Mouse (Mus musculus) limb, embryonic 12.5 days (tissue): ENCODE measurements at regions not wholly inside any gene's neighbourhood (a gene's known extent, or its start where the extent isn't known, plus 50 kb on each side); places are given as distances from the start of the nearest gene placed in this dataset.
A peak's percentile ranks its signal among the peaks of the same experiment; 100 is the strongest.
"Not testable (repeated sequence)": the region's sequence is repeated elsewhere in the genome, so short reads cannot be mapped to it uniquely, and the experiment has no call there.

Experiments
- ATAC-seq: fragments of 200-750 bp; cut with Nextera tagmentation; 2 replicates; pipeline ENCODE4 v1.8.0; 2017; ENCODE audit warnings: low read depth, moderate TSS enrichment; ENCODE audit not compliant: insufficient number of reproducible peaks, insufficient read depth, low FRiP score, low TSS enrichment
- H3K27ac ChIP-seq: fragments of 300-500 bp; sonication (generic); 2 replicates; pipeline ENCODE4 v1.5.1; 2016; ENCODE audit warnings: mild to moderate bottlenecking, moderate library complexity
- H3K27me3 ChIP-seq: fragments of 300-500 bp; sonication (generic); 2 replicates; pipeline ENCODE4 v1.6.1; 2016; ENCODE audit warnings: mild to moderate bottlenecking, moderate library complexity
- H3K36me3 ChIP-seq: fragments of 300-500 bp; sonication (generic); 2 replicates; pipeline ENCODE4 v1.6.1; 2016; ENCODE audit warnings: mild to moderate bottlenecking, moderate library complexity
- H3K4me1 ChIP-seq: fragments of 300-500 bp; sonication (generic); replicated peaks from 2 replicates; pipeline ENCODE4 v1.6.1; 2016
- H3K4me2 ChIP-seq: fragments of 300-500 bp; sonication (generic); 2 replicates; pipeline ENCODE4 v1.6.1; 2016; ENCODE audit warnings: mild to moderate bottlenecking, moderate library complexity
- H3K4me3 ChIP-seq: fragments of 300-500 bp; sonication (generic); replicated peaks from 2 replicates; pipeline ENCODE4 v1.5.1; 2016; ENCODE audit warnings: mild to moderate bottlenecking
- H3K9ac ChIP-seq: fragments of 300-500 bp; sonication (generic); replicated peaks from 2 replicates; pipeline ENCODE4 v1.6.1; 2016; ENCODE audit warnings: mild to moderate bottlenecking, moderate library complexity
- H3K9me3 ChIP-seq: fragments of 300-500 bp; sonication (generic); 2 replicates; pipeline ENCODE4 v1.6.1; 2016; ENCODE audit warnings: mild to moderate bottlenecking, moderate library complexity
- WGBS: fragments of 180-500 bp; shearing (Covaris S2); methylation state at CpG from one replicate; pipeline ENCODE4 v1.1.7; 2016; 5-methylcytosine and 5-hydroxymethylcytosine counted together

- H3K4me1 ChIP-seq: no peaks in the 10 kb centered on the region
- no peak overlapping the region for H3K4me2 ChIP-seq
- no peaks in the 10 kb centered on the region for H3K9me3 ChIP-seq
- WGBS: 65% methylated on average over 7 of the region's 7 CpGs
- H3K36me3 ChIP-seq: no peaks in the 10 kb centered on the region
- no peak overlapping the region for H3K9ac ChIP-seq
- H3K27ac ChIP-seq: no peak overlapping the region
- no peaks in the 10 kb centered on the region for H3K27me3 ChIP-seq
- no peak for ATAC-seq
- no peak overlapping the region for H3K4me3 ChIP-seq
Observed at GRCm38 (mm10) chrX:77409370-77409769, 101.4 kb upstream of the Tbl1x start.

GRCm38 (mm10) chrX:77410812-77411211 is 100.0 kb upstream of the Tbl1x start:
- H3K27me3 ChIP-seq: no peaks in the 10 kb centered on the region
- no peaks in the 10 kb centered on the region for H3K9me3 ChIP-seq
- no peaks in the 10 kb centered on the region for H3K4me1 ChIP-seq
- no peak overlapping the region for H3K27ac ChIP-seq
- H3K4me2 ChIP-seq: no peak overlapping the region
- H3K36me3 ChIP-seq: no peaks in the 10 kb centered on the region
- H3K9ac ChIP-seq: no peak overlapping the region
- H3K4me3 ChIP-seq: no peak overlapping the region
- no peak for ATAC-seq

- H3K27ac ChIP-seq: no peak overlapping the region
Observed at GRCm38 (mm10) chrX:77414156-77414555, 96.7 kb upstream of the Tbl1x start.

GRCm38 (mm10) chrX:77417766-77418165 is 93.0 kb upstream of the Tbl1x start:
- Histone ChIP-seq H3K4me1 (no peaks in the 10 kb centered on the region), H3K36me3 (no peaks in the 10 kb centered on the region), H3K9me3 (no peaks in the 10 kb centered on the region), H3K27ac (no peak overlapping the region), H3K9ac (no peak overlapping the region), H3K27me3 (no peaks in the 10 kb centered on the region), H3K4me2 (no peak overlapping the region), H3K4me3 (no peak overlapping the region)
- ATAC-seq: no peak

More at GRCm38 (mm10) chrX:77414156-77414555, 96.7 kb upstream of the Tbl1x start:
- Histone ChIP-seq H3K4me3 (no peak overlapping the region), H3K27me3 (no peaks in the 10 kb centered on the region), H3K36me3 (no peaks in the 10 kb centered on the region), H3K4me2 (no peak overlapping the region), H3K9me3 (no peaks in the 10 kb centered on the region), H3K4me1 (no peaks in the 10 kb centered on the region), H3K9ac (no peak overlapping the region)
- no peak for ATAC-seq

GRCm38 (mm10) chrX:77422206-77422605 is 88.6 kb upstream of the Tbl1x start:
- Histone ChIP-seq H3K4me1 (no peaks in the 10 kb centered on the region), H3K9ac (no peak overlapping the region), H3K4me3 (no peak overlapping the region), H3K27ac (no peak overlapping the region), H3K36me3 (no peaks in the 10 kb centered on the region), H3K9me3 (no peaks in the 10 kb centered on the region), H3K4me2 (no peak overlapping the region), H3K27me3 (no peaks in the 10 kb centered on the region)
- WGBS: 68% methylated on average over 2 of the region's 2 CpGs
- ATAC-seq: no peak

- Histone ChIP-seq H3K9ac (no peak overlapping the region), H3K4me1 (no peaks in the 10 kb centered on the region), H3K36me3 (no peaks in the 10 kb centered on the region), H3K27ac (no peak overlapping the region), H3K9me3 (no peaks in the 10 kb centered on the region), H3K4me2 (no peak overlapping the region), H3K4me3 (no peak overlapping the region), H3K27me3 (no peaks in the 10 kb centered on the region)
- no peak for ATAC-seq
- 83% methylated on average over 3 of the region's 3 CpGs for WGBS
Observed at GRCm38 (mm10) chrX:77424792-77425727, 85.8 kb upstream of the Tbl1x start.

- 71% methylated on average over 3 of the region's 3 CpGs for WGBS
- H3K9ac ChIP-seq, H3K4me1 ChIP-seq, H3K4me3 ChIP-seq, H3K27me3 ChIP-seq, H3K9me3 ChIP-seq, H3K4me2 ChIP-seq, H3K36me3 ChIP-seq, ATAC-seq, H3K27ac ChIP-seq: not testable (repeated sequence)
Observed at GRCm38 (mm10) chrX:77425728-77426102, 85.1 kb upstream of the Tbl1x start.

- H3K27me3 ChIP-seq, H3K9ac ChIP-seq, H3K4me3 ChIP-seq, H3K9me3 ChIP-seq, H3K4me2 ChIP-seq, H3K36me3 ChIP-seq, ATAC-seq, H3K27ac ChIP-seq, H3K4me1 ChIP-seq: not testable (repeated sequence)
- WGBS: 83% methylated on average over 6 of the region's 6 CpGs
Observed at GRCm38 (mm10) chrX:77426836-77427235, 84.0 kb upstream of the Tbl1x start.

GRCm38 (mm10) chrX:77432001-77432565 is 78.7 kb upstream of the Tbl1x start:
- Histone ChIP-seq H3K4me3 (no peak overlapping the region), H3K4me2 (no peak overlapping the region), H3K27ac (no peak overlapping the region), H3K36me3 (no peaks in the 10 kb centered on the region), H3K9ac (no peak overlapping the region), H3K9me3 (no peaks in the 10 kb centered on the region), H3K4me1 (no peaks in the 10 kb centered on the region), H3K27me3 (no peaks in the 10 kb centered on the region)
- no peak for ATAC-seq
- WGBS: 80% methylated on average over 2 of the region's 2 CpGs

- H3K9ac ChIP-seq: no peak overlapping the region
- H3K9me3 ChIP-seq: no peaks in the 10 kb centered on the region
- 14% methylated on average over 25 of the region's 29 CpGs for WGBS
- 0 out of 2 replicates have a peak overlapping the region, but pooled peaks have one; percentile 9 for H3K4me3 ChIP-seq
- no peaks in the 10 kb centered on the region for H3K27me3 ChIP-seq
- peak overlapping the region; percentile 34 for H3K4me2 ChIP-seq
- H3K36me3 ChIP-seq: no peaks in the 10 kb centered on the region
- H3K27ac ChIP-seq: peak overlapping the region; percentile 84; the same call in 1 of the 2 replicates
- peak; percentile 96 for ATAC-seq
- H3K4me1 ChIP-seq: no peaks in the 10 kb centered on the region
Observed at GRCm38 (mm10) chrX:77432846-77433810, 77.7 kb upstream of the Tbl1x start.

- H3K4me1 ChIP-seq: no peaks in the 10 kb centered on the region
- ATAC-seq: peak; percentile 82
- no peaks in the 10 kb centered on the region for H3K9me3 ChIP-seq
- H3K9ac ChIP-seq: no peak overlapping the region
- H3K27ac ChIP-seq: peak overlapping the region; percentile 84; the same call in 1 of the 2 replicates
- H3K4me2 ChIP-seq: peak overlapping the region; percentile 34; the same call in 1 of the 2 replicates
- WGBS: 14% methylated on average over 3 of the region's 3 CpGs
- H3K36me3 ChIP-seq: no peaks in the 10 kb centered on the region
- H3K27me3 ChIP-seq: no peaks in the 10 kb centered on the region
- no peak overlapping the region for H3K4me3 ChIP-seq
Observed at GRCm38 (mm10) chrX:77433811-77434192, 77.0 kb upstream of the Tbl1x start.
